Mouse (Mus musculus): ENCODE data around the gene Clcn2.
A peak's percentile ranks its signal among the peaks of the same experiment; 100 is the strongest.
"Not testable (repeated sequence)": the region's sequence is repeated elsewhere in the genome, so short reads cannot be mapped to it uniquely, and the experiment has no call there.

The Clcn2 gene

GRCm38 (mm10) chr16:20701729-20702521, 15.6 kb downstream of the Clcn2 start:
- no peak for DNase-seq (ENCODE audit: low spot score)

GRCm38 (mm10) chr16:20701316-20701715, 16.2 kb downstream of the Clcn2 start:
- DNase-seq (ENCODE audit: low spot score): no peak

GRCm38 (mm10) chr16:20700036-20700435, 17.5 kb downstream of the Clcn2 start:
- no peak for DNase-seq (ENCODE audit: low spot score)

- DNase-seq (ENCODE audit: low spot score): no peak
Observed at GRCm38 (mm10) chr16:20699266-20699665, 18.3 kb downstream of the Clcn2 start.

GRCm38 (mm10) chr16:20695622-20696323, 21.8 kb downstream of the Clcn2 start:
- DNase-seq (ENCODE audit: low spot score): peak; percentile 86

- DNase-seq (ENCODE audit: low spot score): no peak
Observed at GRCm38 (mm10) chr16:20694781-20695180, 22.8 kb downstream of the Clcn2 start.

GRCm38 (mm10) chr16:20693111-20693701, 24.3 kb downstream of the Clcn2 start, which contains the start of gene Fam131a:
Gene Fam131a, plus strand, starts transcription at chr16:20693241.
- peak; percentile 82 for DNase-seq (ENCODE audit: low spot score)

GRCm38 (mm10) chr16:20692241-20692965, 25.1 kb downstream of the Clcn2 start:
- no peak for DNase-seq (ENCODE audit: low spot score)

- DNase-seq (ENCODE audit: low spot score): no peak
Observed at GRCm38 (mm10) chr16:20691617-20692016, 25.9 kb downstream of the Clcn2 start.

GRCm38 (mm10) chr16:20690774-20691173, 26.8 kb downstream of the Clcn2 start:
- DNase-seq (ENCODE audit: low spot score): no peak

- peak; percentile 58 for DNase-seq (ENCODE audit: low spot score)
Observed at GRCm38 (mm10) chr16:20677974-20678675, 39.4 kb downstream of the Clcn2 start.

GRCm38 (mm10) chr16:20677380-20677779, 40.2 kb downstream of the Clcn2 start:
- DNase-seq (ENCODE audit: low spot score): no peak

GRCm38 (mm10) chr16:20676702-20677101, 40.8 kb downstream of the Clcn2 start:
- DNase-seq (ENCODE audit: low spot score): no peak

GRCm38 (mm10) chr16:20675213-20675612, 42.3 kb downstream of the Clcn2 start:
- no peak for DNase-seq (ENCODE audit: low spot score)

- DNase-seq (ENCODE audit: low spot score): peak; percentile 35
Observed at GRCm38 (mm10) chr16:20673706-20674303, 43.7 kb downstream of the Clcn2 start.

- DNase-seq (ENCODE audit: low spot score): peak; percentile 68
Observed at GRCm38 (mm10) chr16:20672965-20673705, 44.4 kb downstream of the Clcn2 start.

GRCm38 (mm10) chr16:20672500-20672902, 45.0 kb downstream of the Clcn2 start:
- peak; percentile 96 for DNase-seq (ENCODE audit: low spot score)

GRCm38 (mm10) chr16:20671886-20672285, 45.7 kb downstream of the Clcn2 start:
- DNase-seq (ENCODE audit: low spot score): no peak

- no peak for DNase-seq (ENCODE audit: low spot score)
Observed at GRCm38 (mm10) chr16:20670291-20670690, 47.3 kb downstream of the Clcn2 start.

GRCm38 (mm10) chr16:20668013-20668412, 49.5 kb downstream of the Clcn2 start, which contains the start of gene Eif4g1:
Gene Eif4g1, plus strand, starts transcription at chr16:20668313.
- not testable (repeated sequence) for DNase-seq (ENCODE audit: low spot score)

Measured in testis, postnatal 14 days (tissue).